Mouse (Mus musculus): ENCODE data around the gene Xylb.
A peak's percentile ranks its signal among the peaks of the same experiment; 100 is the strongest.

Xylb gene

DNA sequence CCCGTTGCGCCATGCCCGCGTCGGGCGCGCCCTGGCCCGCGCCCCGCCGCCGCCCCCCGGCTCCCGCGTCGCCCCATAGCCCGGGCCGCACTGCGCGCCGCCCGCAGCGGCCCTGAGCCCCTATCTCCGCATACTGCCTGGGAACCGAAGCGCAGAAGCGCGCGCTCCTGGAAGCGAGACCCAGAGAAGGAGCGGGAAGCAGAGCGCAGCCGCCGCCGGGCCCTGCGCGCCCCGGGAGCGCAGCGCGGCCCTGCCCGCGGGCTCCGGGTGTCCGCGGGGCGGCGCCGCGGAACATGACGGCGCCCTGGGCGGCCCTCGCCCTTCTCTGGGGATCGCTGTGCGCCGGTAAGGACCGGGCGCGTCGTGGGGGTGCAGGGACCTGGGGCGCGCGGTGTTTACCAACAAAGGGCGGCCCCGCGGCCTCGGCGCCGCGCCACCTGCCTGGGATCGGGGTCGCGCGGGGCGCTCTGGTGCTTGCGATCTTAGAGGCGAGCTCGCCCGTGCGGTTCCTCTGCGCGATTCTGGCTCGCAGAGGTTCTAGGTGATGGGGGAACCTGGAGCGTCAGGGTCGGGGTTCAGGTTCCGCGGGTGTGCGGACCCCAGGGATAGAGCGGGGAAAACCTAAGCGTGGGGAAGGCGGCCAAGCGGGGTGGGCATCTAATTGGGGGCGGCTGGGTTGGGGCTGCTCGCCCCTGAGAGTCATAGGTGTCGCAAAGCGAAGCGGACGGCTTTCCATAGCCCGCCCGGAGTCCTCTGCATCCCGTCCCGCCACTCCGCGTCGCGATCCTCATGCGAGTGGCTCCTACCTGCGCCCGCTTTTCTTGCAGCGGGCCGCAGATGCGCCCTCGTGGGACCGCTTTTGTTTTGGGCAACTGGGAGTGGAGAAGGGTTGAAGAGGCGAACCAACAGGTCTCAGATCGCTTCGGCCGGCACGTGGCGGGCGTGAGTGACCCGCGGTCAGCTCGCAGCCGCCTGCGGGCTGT, 45.4 kb downstream of the Xylb start:
- DNase-seq, result peak in 1 of 2 experiments; percentile 40

DNA sequence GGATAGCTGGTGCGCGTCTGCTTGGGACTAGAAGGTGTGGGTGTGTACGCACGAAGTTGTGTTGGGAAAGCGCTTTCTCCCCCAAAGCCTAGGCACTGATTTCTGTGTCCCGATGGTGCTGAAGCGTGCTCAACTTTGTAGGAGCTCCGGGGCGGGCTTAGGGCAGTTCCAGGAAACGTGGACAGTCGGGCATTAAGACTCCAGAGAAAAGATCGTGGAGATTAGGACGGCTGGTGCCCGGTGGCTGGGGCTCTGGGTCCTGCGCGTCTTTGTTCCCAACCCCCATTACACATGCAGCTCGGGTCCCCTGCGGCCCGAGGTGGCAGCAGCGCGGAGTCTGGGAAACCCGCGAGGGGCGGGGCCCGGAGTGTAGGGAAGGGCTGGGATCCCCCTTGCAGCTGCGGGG, 46.1 kb downstream of the Xylb start:
- peak in 1 of 2 experiments; percentile 23 for DNase-seq

GRCm38 (mm10) chr9:119404090-119404489, 46.9 kb downstream of the Xylb start:
- no peak for DNase-seq

GRCm38 (mm10) chr9:119407884-119408283, 50.7 kb downstream of the Xylb start:
- peak; percentile 68 to 77 for DNase-seq

DNA sequence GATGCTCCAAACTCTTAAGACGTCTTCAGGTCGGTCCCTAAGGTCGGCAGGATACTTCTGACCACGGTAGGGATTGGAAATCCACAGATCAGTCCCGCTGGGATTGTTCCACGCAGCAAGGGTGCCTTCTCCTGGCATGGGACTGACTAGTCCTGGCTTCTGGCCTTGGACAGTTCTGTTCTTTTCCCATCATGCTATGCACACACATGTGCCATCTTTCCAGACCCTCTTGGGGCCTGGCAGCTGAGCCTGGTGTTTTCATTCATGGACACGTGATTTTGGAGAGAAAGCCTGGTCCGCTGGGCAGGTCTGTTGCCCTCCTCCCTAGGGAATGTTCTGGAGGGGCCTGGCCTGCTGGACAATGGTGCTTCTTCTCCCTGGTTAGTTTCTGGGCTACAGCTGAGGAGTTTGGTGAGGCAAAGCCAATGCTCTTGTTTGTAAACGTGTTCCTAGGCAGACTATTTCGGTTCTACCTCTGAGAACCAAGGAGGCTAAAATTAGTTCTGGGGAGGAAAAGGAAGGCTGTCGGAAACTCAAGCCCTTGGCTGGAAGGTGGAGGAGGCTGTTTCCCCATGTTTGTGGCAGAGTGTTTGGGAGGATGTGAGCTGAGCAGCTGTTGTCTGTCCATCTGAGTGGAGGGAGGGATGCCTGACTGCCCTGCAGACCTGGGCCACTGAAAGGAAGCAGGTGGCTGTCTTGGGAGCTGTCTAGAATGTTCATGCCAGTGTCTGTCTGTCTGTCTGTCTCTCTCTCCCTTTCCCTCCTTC, 51.9 kb downstream of the Xylb start:
- no peak for DNase-seq

- DNase-seq, result no peak
Measured at GRCm38 (mm10) chr9:119409864-119410263, 52.7 kb downstream of the Xylb start.

- no peak for DNase-seq
Measured at GRCm38 (mm10) chr9:119418025-119418424, 60.8 kb downstream of the Xylb start.

- DNase-seq, result no peak
Measured at GRCm38 (mm10) chr9:119419852-119420438, 62.8 kb downstream of the Xylb start.

- peak; percentile 51 to 77 for DNase-seq
Measured at GRCm38 (mm10) chr9:119425217-119425975, 68.2 kb downstream of the Xylb start.

GRCm38 (mm10) chr9:119425976-119426415, 68.8 kb downstream of the Xylb start:
- DNase-seq, result no peak

DNA sequence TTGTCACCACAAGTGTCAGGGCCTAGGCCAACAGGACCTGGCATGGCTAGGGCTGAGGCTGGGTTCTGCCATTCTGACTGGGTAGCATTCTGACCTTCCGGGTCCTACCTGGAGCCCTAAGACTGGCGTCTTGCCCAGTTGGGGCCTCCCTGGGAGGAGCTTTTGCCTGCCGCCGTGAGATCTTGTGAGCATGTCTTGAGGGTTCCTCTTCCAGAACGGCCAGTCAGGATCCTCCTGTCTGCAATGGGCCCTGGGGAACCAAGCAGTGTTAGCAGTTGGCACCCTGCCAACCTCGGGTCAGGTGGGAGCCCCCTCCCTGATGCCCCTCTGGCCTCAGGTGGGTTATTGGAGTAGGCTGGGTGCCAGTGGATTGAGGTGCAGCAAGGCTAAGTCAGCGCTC, 69.3 kb downstream of the Xylb start:
- no peak for DNase-seq

DNA sequence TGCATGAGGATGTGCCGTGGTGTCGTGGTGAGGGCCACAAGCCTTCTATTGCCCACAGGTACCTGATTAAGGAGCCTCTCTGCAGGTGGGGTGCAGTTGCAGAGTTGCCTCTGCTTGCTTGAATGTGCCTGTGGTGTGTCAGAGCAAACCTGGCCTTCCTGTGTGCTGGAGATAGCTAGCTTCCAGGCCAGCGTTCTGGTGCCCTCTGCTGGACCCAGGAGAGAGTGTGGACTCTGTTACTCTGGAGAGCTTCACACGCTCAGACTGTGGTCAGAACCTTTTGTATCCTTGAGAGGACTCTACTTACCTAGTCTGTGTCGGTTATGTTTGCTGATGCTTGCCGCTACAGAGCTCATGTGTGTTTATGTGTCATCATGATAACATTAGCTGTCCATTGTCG, 73.1 kb downstream of the Xylb start:
- peak; percentile 81 to 90 for DNase-seq

- no peak for DNase-seq
Measured at GRCm38 (mm10) chr9:119435855-119436254, 78.7 kb downstream of the Xylb start.

DNA sequence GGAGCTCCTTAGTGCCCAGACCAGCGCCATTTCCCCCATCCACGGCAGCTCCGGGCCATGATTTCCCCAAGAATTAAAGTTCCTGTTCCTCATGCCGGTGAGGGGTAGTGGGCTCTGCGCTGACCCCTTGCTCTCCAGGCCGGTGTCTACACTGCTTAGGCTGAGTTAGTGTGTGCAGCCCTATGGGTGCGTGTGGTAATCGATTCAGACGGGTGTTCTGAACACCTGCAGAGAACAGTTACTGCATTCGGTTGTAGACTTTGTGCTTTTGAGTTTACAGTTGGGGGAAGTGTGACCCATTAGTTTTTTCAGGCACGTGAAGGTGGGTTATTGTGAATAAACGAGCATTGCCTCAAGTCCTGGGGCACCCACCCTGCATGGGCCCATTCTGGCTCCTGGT, 80.9 kb downstream of the Xylb start:
- no peak for DNase-seq

GRCm38 (mm10) chr9:119438498-119439000, 81.4 kb downstream of the Xylb start:
- no peak for DNase-seq
